ENCODE assay signal across 8 mouse cellular contexts in the genomic region with DNA sequence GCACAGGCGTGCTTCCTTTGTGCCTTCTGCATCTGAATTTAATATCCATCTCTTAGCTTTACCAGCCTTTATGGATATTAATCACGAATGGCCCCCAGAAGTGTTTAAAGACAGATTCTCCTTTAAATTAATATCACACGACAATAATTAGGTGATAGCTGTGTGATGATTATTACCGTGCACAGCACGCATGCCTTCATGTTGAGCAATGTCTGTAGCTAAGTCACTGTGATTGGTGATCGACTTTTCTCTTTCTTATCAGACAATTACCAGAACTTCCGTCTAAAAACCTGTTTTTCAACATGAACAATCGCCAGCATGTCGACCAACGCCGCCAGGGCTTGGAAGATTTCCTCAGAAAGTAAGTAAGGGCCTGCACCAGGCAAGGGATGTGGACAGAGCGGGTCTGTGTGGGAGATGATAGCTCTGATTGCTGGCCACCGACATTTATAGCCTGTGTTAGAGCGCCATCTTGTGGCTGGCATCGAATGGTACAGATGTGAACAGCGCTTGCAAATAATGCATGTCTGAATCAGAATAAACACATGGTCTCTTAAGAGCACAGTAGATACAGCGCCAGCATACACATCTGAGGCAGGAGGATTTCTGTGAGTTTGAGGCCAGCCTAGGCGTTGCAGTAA. TPM values are rescaled to one million over a fixed set of nuclear protein-coding genes. Genes with fewer than 3 reads are reported as not detected.
DNase-seq lines count a peak whose midpoint lies in the region; ATAC-seq and TF ChIP-seq lines count a peak whose summit lies in the region.

No protein-coding gene starts in this region.

- peak; percentile 90 for TF ChIP-seq CTCF in bone marrow, adult 2 months (IDR thresholded peaks at IDR 0.05; ENCODE audit: control insufficient read depth, insufficient read depth, low read length)

- H3K9ac ChIP-seq in embryonic facial prominence, embryonic 14.5 days (ENCODE audit: low read depth, low read length): no peak overlapping the region
- no peak overlapping the region for H3K9ac ChIP-seq in kidney, embryonic 14.5 days (ENCODE audit: low read depth, low read length)
- H3K9ac ChIP-seq in limb, embryonic 14.5 days (ENCODE audit: low read depth, low read length, severe bottlenecking): no peak overlapping the region

- H3K4me3 ChIP-seq in bone marrow, adult 2 months (replicated peaks; ENCODE audit: control insufficient read depth, low read depth, low read length): no peak overlapping the region
- no peak overlapping the region for H3K4me3 ChIP-seq in embryonic facial prominence, embryonic 14.5 days (ENCODE audit: low read depth, low read length)
- no peak overlapping the region for H3K4me3 ChIP-seq in heart, embryonic 10.5 days
- no peak overlapping the region for H3K4me3 ChIP-seq in kidney, embryonic 14.5 days (ENCODE audit: low read length)
- no peak overlapping the region for H3K4me3 ChIP-seq in limb, embryonic 14.5 days (replicated peaks; ENCODE audit: low read length)

- no peaks in the 10 kb centered on the region for H3K9me3 ChIP-seq in embryonic facial prominence, embryonic 14.5 days (ENCODE audit: control insufficient read depth, low read length)
- no peaks in the 10 kb centered on the region for H3K9me3 ChIP-seq in heart, embryonic 10.5 days
- H3K9me3 ChIP-seq in kidney, embryonic 14.5 days (ENCODE audit: control insufficient read depth, low read length): no peaks in the 10 kb centered on the region
- no peaks in the 10 kb centered on the region for H3K9me3 ChIP-seq in limb, embryonic 14.5 days (ENCODE audit: control insufficient read depth, low read length)

- no peaks in the 10 kb centered on the region for H3K4me1 ChIP-seq in bone marrow, adult 2 months (ENCODE audit: control insufficient read depth, insufficient read depth, low read length)
- H3K4me1 ChIP-seq in embryonic facial prominence, embryonic 14.5 days (ENCODE audit: control insufficient read depth, insufficient read depth, low read length): no peaks in the 10 kb centered on the region
- peaks cover 10% of the 10 kb centered on the region; the same call in 1 of the 2 replicates for H3K4me1 ChIP-seq in heart, embryonic 10.5 days
- no peaks in the 10 kb centered on the region for H3K4me1 ChIP-seq in kidney, embryonic 14.5 days (ENCODE audit: control insufficient read depth, insufficient read depth, low read length)
- H3K4me1 ChIP-seq in limb, embryonic 14.5 days (ENCODE audit: control insufficient read depth, insufficient read depth, low read length): no peaks in the 10 kb centered on the region

- DNase-seq in B cell, adult 2 months: peak; percentile 83 to 87
- DNase-seq in embryonic facial prominence, embryonic 14.5 days (ENCODE audit: low spot score): peak; percentile 91
- peak; percentile 92 for DNase-seq in heart, embryonic 10.5 days (ENCODE audit: low spot score)
- peak; percentile 87 for DNase-seq in limb, embryonic 14.5 days (ENCODE audit: low spot score)
- DNase-seq in monocyte, adult 2 months (ENCODE audit: low read depth in 1 of 2, low spot score in 2 of 2): peak; percentile 19 to 70
- DNase-seq in spleen, postnatal 14 days (ENCODE audit: low spot score in 2 of 2): peak; percentile 51 to 70

- no peak overlapping the region for H3K4me2 ChIP-seq in embryonic facial prominence, embryonic 14.5 days (ENCODE audit: low read depth, low read length)
- H3K4me2 ChIP-seq in kidney, embryonic 14.5 days (replicated peaks; ENCODE audit: low read depth, low read length): no peak overlapping the region
- no peak overlapping the region for H3K4me2 ChIP-seq in limb, embryonic 14.5 days (replicated peaks; ENCODE audit: low read depth, low read length, severe bottlenecking)

- no peak for TF ChIP-seq POLR2A in bone marrow, adult 2 months (IDR thresholded peaks at IDR 0.05; ENCODE audit: borderline replicate concordance, control insufficient read depth, low read depth, low read length)
- no peak for TF ChIP-seq POLR2A in limb, embryonic 14.5 days (IDR thresholded peaks at IDR 0.05; ENCODE audit: borderline replicate concordance, extremely low read depth, insufficient read depth, insufficient read length)

- no peaks in the 10 kb centered on the region for H3K36me3 ChIP-seq in embryonic facial prominence, embryonic 14.5 days (ENCODE audit: control insufficient read depth, insufficient read depth, low read length)
- H3K36me3 ChIP-seq in heart, embryonic 10.5 days: peaks cover 15% of the 10 kb centered on the region; the same call in 1 of the 2 replicates
- no peaks in the 10 kb centered on the region for H3K36me3 ChIP-seq in kidney, embryonic 14.5 days (ENCODE audit: control insufficient read depth, insufficient read depth, low read length)
- H3K36me3 ChIP-seq in limb, embryonic 14.5 days (ENCODE audit: control insufficient read depth, insufficient read depth, low read length): no peaks in the 10 kb centered on the region

- H3K27ac ChIP-seq in bone marrow, adult 2 months (ENCODE audit: control insufficient read depth, insufficient read depth, low read depth, low read length, poor library complexity): no peak overlapping the region
- H3K27ac ChIP-seq in embryonic facial prominence, embryonic 14.5 days (replicated peaks; ENCODE audit: low read depth, low read length): no peak overlapping the region
- H3K27ac ChIP-seq in heart, embryonic 10.5 days: no peak overlapping the region
- H3K27ac ChIP-seq in kidney, embryonic 14.5 days (ENCODE audit: low read depth, low read length): no peak overlapping the region
- H3K27ac ChIP-seq in limb, embryonic 14.5 days (replicated peaks; ENCODE audit: low read depth, low read length): no peak overlapping the region

- ATAC-seq in embryonic facial prominence, embryonic 14.5 days (ENCODE audit: low read depth): peak; percentile 90
- peak; percentile 93 for ATAC-seq in kidney, embryonic 14.5 days (ENCODE audit: low FRiP score, low TSS enrichment)
- peak; percentile 90 for ATAC-seq in limb, embryonic 14.5 days (ENCODE audit: low FRiP score, low read depth)

- H3K27me3 ChIP-seq in embryonic facial prominence, embryonic 14.5 days (replicated peaks; ENCODE audit: control insufficient read depth, insufficient read depth, low read length): no peaks in the 10 kb centered on the region
- no peaks in the 10 kb centered on the region for H3K27me3 ChIP-seq in heart, embryonic 10.5 days (ENCODE audit: insufficient read depth, poor library complexity, severe bottlenecking)
- no peaks in the 10 kb centered on the region for H3K27me3 ChIP-seq in kidney, embryonic 14.5 days (ENCODE audit: control insufficient read depth, insufficient read depth, low read length)
- H3K27me3 ChIP-seq in limb, embryonic 14.5 days (ENCODE audit: control insufficient read depth, insufficient read depth, low read length): no peaks in the 10 kb centered on the region

- 29% methylated on average over 18 of the region's 18 CpGs for WGBS in bone marrow, adult 2 months
- WGBS in embryonic facial prominence, embryonic 14.5 days: 24% methylated on average over 18 of the region's 18 CpGs
- 30% methylated on average over 18 of the region's 18 CpGs for WGBS in heart, embryonic 10.5 days
- WGBS in kidney, embryonic 14.5 days: 30% methylated on average over 18 of the region's 18 CpGs
- 22% methylated on average over 18 of the region's 18 CpGs for WGBS in limb, embryonic 14.5 days

RNA-seq across cellular contexts. Expression of a gene that starts 56.5 kb away (rescaled TPM):
- 13.7 and 18.5 TPM in 2 replicates for polyA plus RNA-seq in bone marrow, adult 2 months (2011; ENCODE audit: insufficient read depth, insufficient read length, low replicate concordance, missing spikeins)
- polyA plus RNA-seq in embryonic facial prominence, embryonic 14.5 days (2014; fragmentation: Nextera tagmentation; extraction: Ambion mirVana): 17.2 and 19.2 TPM in 2 replicates
- 24.5 and 24.8 TPM in 2 replicates for polyA plus RNA-seq in heart, embryonic 10.5 days (2016; fragmentation: Nextera tagmentation; extraction: Ambion mirVana)
- polyA plus RNA-seq in kidney, embryonic 14.5 days (2014; fragmentation: Nextera tagmentation; extraction: Ambion mirVana): 13.0 and 19.2 TPM in 2 replicates
- polyA plus RNA-seq in limb, embryonic 14.5 days (2012; rRNA removed): 4.0 and 5.7 TPM in 2 replicates
- 11.2 and 13.8 TPM in 2 replicates for polyA plus RNA-seq in limb, embryonic 14.5 days (2014; fragmentation: Nextera tagmentation; extraction: Ambion mirVana)
